Mouse (Mus musculus): ENCODE measurements around the gene Cstad.

DNA sequence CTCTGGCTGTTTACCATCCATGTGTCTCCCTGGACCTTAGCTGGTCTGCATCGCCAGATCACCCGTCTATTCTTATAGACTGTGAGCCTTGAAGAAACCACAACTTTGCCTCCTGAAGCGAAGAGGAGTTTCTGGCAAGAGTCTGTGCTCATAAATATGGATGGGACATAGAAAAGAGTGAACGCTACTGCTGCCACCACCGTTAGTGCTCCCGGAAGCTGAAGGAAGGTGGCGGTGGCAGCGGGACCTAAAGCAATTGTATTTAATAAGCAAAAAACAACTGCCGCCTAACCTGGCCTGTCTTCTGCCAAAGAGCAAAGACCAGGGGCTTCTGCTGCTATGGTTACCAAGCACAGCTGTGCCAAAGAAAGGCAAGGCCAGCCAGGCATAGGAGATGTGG, 59.3 kb downstream of the Cstad start:
- TF ChIP-seq CTCF (IDR thresholded peaks at IDR 0.05; ENCODE audit: control insufficient read depth, insufficient read depth, insufficient read length) (no peak), MYOG (IDR thresholded peaks at IDR 0.05; ENCODE audit: control insufficient read depth, extremely low read depth, insufficient read length) (no peak), MAX (IDR thresholded peaks at IDR 0.05) (no peak)

Data from C2C12 (cell line).